Mouse (Mus musculus) heart, adult 2 months (tissue): ENCODE data around the gene Spaca7. TPM values are rescaled to one million over a fixed set of nuclear protein-coding genes. Genes with fewer than 3 reads are reported as not detected.

Experiments
- DNase-seq, 2 experiments: peaks; one replicate each; pipeline ENCODE4 v3.0.0; 2021
- H3K27ac ChIP-seq: fragments of 200-600 bp; 2 replicates; pipeline ENCODE4 v1.8.1; 2022
- H3K27me3 ChIP-seq: fragments of 200-500 bp; 2 replicates; pipeline ENCODE4 v1.6.1; 2012; ENCODE audit warnings: mild to moderate bottlenecking, low read length, inconsistent platforms, mixed read lengths; ENCODE audit not compliant: control insufficient read depth, insufficient read depth
- H3K36me3 ChIP-seq: fragments of 200-500 bp; 2 replicates; pipeline ENCODE4 v1.6.1; 2012; ENCODE audit warnings: low read length, inconsistent platforms; ENCODE audit not compliant: control insufficient read depth, insufficient read depth
- H3K4me1 ChIP-seq: fragments of 200-500 bp; 2 replicates; pipeline ENCODE4 v1.6.1; 2011; ENCODE audit warnings: low read length; ENCODE audit not compliant: control insufficient read depth, insufficient read depth
- H3K4me3 ChIP-seq: fragments of 200-600 bp; 2 replicates; pipeline ENCODE4 v1.8.1; 2022
- H3K79me2 ChIP-seq: fragments of 200-500 bp; replicated peaks from 2 replicates; pipeline ENCODE4 v1.6.1; 2012; ENCODE audit warnings: mild to moderate bottlenecking, inconsistent platforms, low read length, moderate library complexity, mixed read lengths; ENCODE audit not compliant: control insufficient read depth, insufficient read depth
- H3K9ac ChIP-seq: fragments of 200-500 bp; 2 replicates; pipeline ENCODE4 v1.6.1; 2012; ENCODE audit warnings: low read depth, mild to moderate bottlenecking, control low read depth, inconsistent platforms, low read length, mixed read lengths
- CTCF ChIP-seq: fragments of 200-600 bp; IDR thresholded peaks from 2 replicates; pipeline ENCODE4 v1.8.1; 2022; ENCODE audit warnings: antibody characterized with exemption, mild to moderate bottlenecking, moderate library complexity
- EP300 ChIP-seq: fragments of 200-500 bp; IDR thresholded peaks from 2 replicates; pipeline ENCODE4 v1.6.1; 2011; ENCODE audit warnings: low read depth, low read length, control low read depth; ENCODE audit not compliant: insufficient read depth
- POLR2A ChIP-seq: fragments of 200-500 bp; IDR thresholded peaks from 2 replicates; pipeline ENCODE4 v1.6.1; 2011; ENCODE audit warnings: mild to moderate bottlenecking, low read depth, low read length, control low read depth; ENCODE audit not compliant: insufficient read depth
- WGBS: fragments of 180-500 bp; shearing (Covaris S2); methylation state at CpG from one replicate; pipeline ENCODE4 v1.1.7; 2018; 5-methylcytosine and 5-hydroxymethylcytosine counted together
- intact Hi-C: fragments of 180-260 bp; cut with DNase I; formaldehyde crosslinking; loops from one replicate; pipeline ENCODE4 v1.15.1; 2025
- long read RNA-seq: library from polyadenylated mRNA; stranded (forward); transcript quantifications from one replicate; pipeline ENCODE4 v2.0.0, GENCODE M21; 2021
- polyA plus RNA-seq: library from polyadenylated mRNA; depleted of rRNA; stranded (reverse); fragments of >200 nt; gene quantifications from 2 replicates; pipeline ENCODE4 v1.2.3, GENCODE M21; 2012; rRNA removed
- total RNA-seq, 2 experiments: library from RNA; stranded (reverse); gene quantifications; 2 replicates each; pipeline ENCODE4 v1.2.3; 2021

Spaca7 gene
- total RNA-seq (not detected), polyA plus RNA-seq (not detected in 2 replicates)
- long read RNA-seq: 0 reads

GRCm38 (mm10) chr8:12572814-12573534, at the start of gene Spaca7:
Spaca7 (plus strand) TSS chr8:12573029.
- DNase-seq: no peak
- 44% methylated on average over 14 of the region's 14 CpGs for WGBS
- Histone ChIP-seq H3K4me1 (no peaks in the 10 kb centered on the region), H3K27ac (no peak within 1 kb of the TSS), H3K9ac (no peak within 1 kb of the TSS), H3K4me3 (no peak within 1 kb of the TSS), H3K27me3 (0 out of 2 replicates have a peak, but pooled peaks cover 1% of the 10 kb centered on the region), H3K79me2 (no peaks in the 10 kb centered on the region), H3K36me3 (no peaks in the 10 kb centered on the region)
- TF ChIP-seq CTCF (no peak), POLR2A (no peak), EP300 (no peak)
- intact Hi-C loops: no loop called here

- Histone ChIP-seq H3K4me3 (no peak overlapping the region), H3K79me2 (no peaks in the 10 kb centered on the region), H3K36me3 (no peaks in the 10 kb centered on the region), H3K27ac (no peak overlapping the region), H3K9ac (no peak overlapping the region), H3K27me3 (no peaks in the 10 kb centered on the region), H3K4me1 (no peaks in the 10 kb centered on the region)
- intact Hi-C loops: no loop called here
- no peak for DNase-seq
- TF ChIP-seq EP300 (no peak), POLR2A (no peak), CTCF (no peak)
- WGBS: 28% methylated on average over 1 of the region's 1 CpGs
These were observed 48.5 kb upstream of the Spaca7 start for GRCm38 (mm10) chr8:12524279-12524678.

GRCm38 (mm10) chr8:12528659-12529058, 44.2 kb upstream of the Spaca7 start:
- no peak overlapping the region for H3K9ac ChIP-seq
- no peaks in the 10 kb centered on the region for H3K36me3 ChIP-seq
- no peaks in the 10 kb centered on the region for H3K4me1 ChIP-seq
- H3K27ac ChIP-seq: no peak overlapping the region
- H3K79me2 ChIP-seq: no peaks in the 10 kb centered on the region
- H3K27me3 ChIP-seq: 0 out of 2 replicates have a peak, but pooled peaks cover 2% of the 10 kb centered on the region
- TF ChIP-seq CTCF: no peak
- no peak for TF ChIP-seq POLR2A
- TF ChIP-seq EP300: no peak
- intact Hi-C loops: no loop called here
- DNase-seq: no peak
- 49% methylated on average over 2 of the region's 2 CpGs for WGBS
- H3K4me3 ChIP-seq: no peak overlapping the region

- Histone ChIP-seq H3K36me3 (no peaks in the 10 kb centered on the region), H3K4me1 (no peaks in the 10 kb centered on the region), H3K4me3 (no peak overlapping the region), H3K27ac (no peak overlapping the region), H3K27me3 (0 out of 2 replicates have a peak, but pooled peaks cover 2% of the 10 kb centered on the region), H3K9ac (no peak overlapping the region), H3K79me2 (no peaks in the 10 kb centered on the region)
- DNase-seq: no peak
- WGBS: 37% methylated on average over 9 of the region's 9 CpGs
- no peak for TF ChIP-seq CTCF
- TF ChIP-seq EP300: no peak
- TF ChIP-seq POLR2A: no peak
- intact Hi-C loops: no loop called here
These were observed 37.2 kb upstream of the Spaca7 start for GRCm38 (mm10) chr8:12535617-12536016.

- no peak for TF ChIP-seq POLR2A
- TF ChIP-seq EP300: no peak
- TF ChIP-seq CTCF: no peak
- 55% methylated on average over 7 of the region's 7 CpGs for WGBS
- Histone ChIP-seq H3K27ac (no peak overlapping the region), H3K36me3 (no peaks in the 10 kb centered on the region), H3K79me2 (no peaks in the 10 kb centered on the region), H3K9ac (no peak overlapping the region), H3K27me3 (0 out of 2 replicates have a peak, but pooled peaks cover 1% of the 10 kb centered on the region), H3K4me3 (no peak overlapping the region), H3K4me1 (no peaks in the 10 kb centered on the region)
- intact Hi-C loops: no loop called here
- DNase-seq: no peak
These were observed 36.5 kb upstream of the Spaca7 start for GRCm38 (mm10) chr8:12536306-12536705.

GRCm38 (mm10) chr8:12545236-12545635, 27.6 kb upstream of the Spaca7 start:
- no peak for TF ChIP-seq POLR2A
- TF ChIP-seq EP300: no peak
- TF ChIP-seq CTCF: no peak
- intact Hi-C loops: no loop called here
- H3K36me3 ChIP-seq: no peaks in the 10 kb centered on the region
- no peaks in the 10 kb centered on the region for H3K4me1 ChIP-seq
- H3K9ac ChIP-seq: no peak overlapping the region
- H3K4me3 ChIP-seq: no peak overlapping the region
- no peak overlapping the region for H3K27ac ChIP-seq
- no peaks in the 10 kb centered on the region for H3K27me3 ChIP-seq
- 60% methylated on average over 4 of the region's 4 CpGs for WGBS
- H3K79me2 ChIP-seq: no peaks in the 10 kb centered on the region
- no peak for DNase-seq

- H3K27me3 ChIP-seq: no peaks in the 10 kb centered on the region
- H3K4me3 ChIP-seq: no peak overlapping the region
- H3K79me2 ChIP-seq: no peaks in the 10 kb centered on the region
- no peak for DNase-seq
- no peak overlapping the region for H3K9ac ChIP-seq
- WGBS: 54% methylated on average over 4 of the region's 4 CpGs
- intact Hi-C loops: no loop called here
- no peak for TF ChIP-seq CTCF
- no peak for TF ChIP-seq EP300
- no peak for TF ChIP-seq POLR2A
- no peaks in the 10 kb centered on the region for H3K36me3 ChIP-seq
- H3K4me1 ChIP-seq: no peaks in the 10 kb centered on the region
- no peak overlapping the region for H3K27ac ChIP-seq
These were observed 27.2 kb upstream of the Spaca7 start for GRCm38 (mm10) chr8:12545671-12546070.
